Mouse (Mus musculus): ENCODE data around the gene Gm42906.

Gene Gm42906

GRCm38 (mm10) chr5:151148079-151148478 is 279.9 kb downstream of the Gm42906 start:
- no peak for DNase-seq (ENCODE audit: extremely low spot score)

GRCm38 (mm10) chr5:151145807-151146206 is 282.2 kb downstream of the Gm42906 start:
- DNase-seq (ENCODE audit: extremely low spot score), result no peak

GRCm38 (mm10) chr5:151143955-151144354 is 284.0 kb downstream of the Gm42906 start:
- DNase-seq (ENCODE audit: extremely low spot score), result no peak

GRCm38 (mm10) chr5:151142671-151143601 is 285.0 kb downstream of the Gm42906 start:
- peak; percentile 66 for DNase-seq (ENCODE audit: extremely low spot score)

GRCm38 (mm10) chr5:151142241-151142640 is 285.7 kb downstream of the Gm42906 start:
- DNase-seq (ENCODE audit: extremely low spot score), result peak; percentile 40

- DNase-seq (ENCODE audit: extremely low spot score), result no peak
Measured at GRCm38 (mm10) chr5:151137901-151138300, 290.1 kb downstream of the Gm42906 start.

GRCm38 (mm10) chr5:151137311-151137710 is 290.7 kb downstream of the Gm42906 start:
- no peak for DNase-seq (ENCODE audit: extremely low spot score)

- DNase-seq (ENCODE audit: extremely low spot score), result no peak
Measured at GRCm38 (mm10) chr5:151135965-151136364, 292.0 kb downstream of the Gm42906 start.

GRCm38 (mm10) chr5:151135078-151135826 is 292.7 kb downstream of the Gm42906 start:
- no peak for DNase-seq (ENCODE audit: extremely low spot score)

- DNase-seq (ENCODE audit: extremely low spot score), result no peak
Measured at GRCm38 (mm10) chr5:151134202-151134601, 293.8 kb downstream of the Gm42906 start.

- DNase-seq (ENCODE audit: extremely low spot score), result no peak
Measured at GRCm38 (mm10) chr5:151133744-151134143, 294.2 kb downstream of the Gm42906 start.

GRCm38 (mm10) chr5:151129762-151130161 is 298.2 kb downstream of the Gm42906 start:
- DNase-seq (ENCODE audit: extremely low spot score), result no peak

GRCm38 (mm10) chr5:151127298-151127717 is 300.7 kb downstream of the Gm42906 start:
- no peak for DNase-seq (ENCODE audit: extremely low spot score)

GRCm38 (mm10) chr5:151126608-151127005 is 301.4 kb downstream of the Gm42906 start:
- no peak for DNase-seq (ENCODE audit: extremely low spot score)

- DNase-seq (ENCODE audit: extremely low spot score), result no peak
Measured at GRCm38 (mm10) chr5:151125985-151126607, 301.9 kb downstream of the Gm42906 start.

- DNase-seq (ENCODE audit: extremely low spot score), result no peak
Measured at GRCm38 (mm10) chr5:151117846-151118245, 310.1 kb downstream of the Gm42906 start.

- no peak for DNase-seq (ENCODE audit: extremely low spot score)
Measured at GRCm38 (mm10) chr5:151116192-151116887, 311.6 kb downstream of the Gm42906 start.

- no peak for DNase-seq (ENCODE audit: extremely low spot score)
Measured at GRCm38 (mm10) chr5:151112743-151113142, 315.2 kb downstream of the Gm42906 start.

- DNase-seq (ENCODE audit: extremely low spot score), result no peak
Measured at GRCm38 (mm10) chr5:151111080-151111871, 316.7 kb downstream of the Gm42906 start.

GRCm38 (mm10) chr5:151110461-151110908 is 317.5 kb downstream of the Gm42906 start:
- no peak for DNase-seq (ENCODE audit: extremely low spot score)

GRCm38 (mm10) chr5:151109822-151110221 is 318.1 kb downstream of the Gm42906 start:
- no peak for DNase-seq (ENCODE audit: extremely low spot score)

Measured in embryo, embryonic 9.5 days (tissue).